Mouse (Mus musculus): ENCODE results near the gene Mrpl54.

DNA sequence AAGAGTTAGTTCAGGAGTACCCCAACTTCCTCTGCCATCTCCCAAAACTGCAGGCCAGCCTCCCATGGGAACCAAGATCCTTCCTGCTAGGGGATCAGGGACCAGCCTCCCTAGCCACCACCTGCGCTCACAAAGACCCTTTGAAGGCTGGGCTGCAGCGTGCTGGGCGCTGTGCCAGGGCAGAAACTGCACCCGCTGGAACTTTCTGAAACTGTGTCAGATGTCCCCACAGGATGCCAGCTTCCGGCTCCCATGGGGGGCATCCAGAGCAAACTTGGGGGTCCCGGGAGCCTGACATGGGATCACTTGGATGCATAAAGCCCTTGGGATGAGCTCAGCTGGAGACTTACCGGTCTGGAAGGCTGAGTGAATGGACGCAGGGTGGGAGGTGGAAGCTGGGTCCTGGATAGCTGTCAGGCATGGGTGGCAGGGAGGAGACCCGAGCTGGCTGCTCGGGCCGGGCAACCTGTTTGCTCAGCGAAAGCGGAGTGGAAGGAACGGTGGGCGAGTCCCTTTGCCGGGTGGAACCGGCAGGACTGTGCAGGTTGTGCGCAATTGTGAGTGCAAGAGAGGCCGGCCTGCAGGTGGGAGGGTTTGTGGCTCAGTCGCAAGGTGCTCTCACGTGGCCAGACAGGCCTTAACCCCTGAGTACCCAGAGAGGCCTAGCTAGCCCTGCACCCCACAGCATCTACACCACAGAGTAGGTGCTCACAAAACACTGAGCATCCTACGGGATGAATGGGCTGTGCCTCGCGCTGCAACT is 24.1 kb upstream of the Mrpl54 start:
- no peak for TF ChIP-seq POLR2A (IDR thresholded peaks at IDR 0.05; ENCODE audit: low read depth, low read length)
- no peak for TF ChIP-seq CTCF (conservative IDR thresholded peaks at IDR 0.05; ENCODE audit: insufficient read depth, insufficient read length, low read depth, low read length)

Measured in kidney, adult 2 months (tissue).